Mouse (Mus musculus) testis, adult 2 months (tissue): Measurements from ENCODE around the gene Itgb5. TPM values are rescaled to one million over a fixed set of nuclear protein-coding genes. Genes with fewer than 3 reads are reported as not detected.
A peak's percentile ranks its signal among the peaks of the same experiment; 100 is the strongest.

Source experiments
- H3K27ac ChIP-seq: fragments of 200-500 bp; 2 replicates; pipeline ENCODE4 v1.5.1; 2012; ENCODE audit warnings: low read depth, low read length; ENCODE audit not compliant: control insufficient read depth, insufficient read depth
- H3K27me3 ChIP-seq: fragments of 200-500 bp; 2 replicates; pipeline ENCODE4 v1.6.1; 2012; ENCODE audit warnings: mild to moderate bottlenecking, low read length, moderate library complexity; ENCODE audit not compliant: control insufficient read depth, insufficient read depth
- H3K36me3 ChIP-seq: fragments of 200-500 bp; 2 replicates; pipeline ENCODE4 v1.6.1; 2012; ENCODE audit warnings: mild to moderate bottlenecking, low read length; ENCODE audit not compliant: control insufficient read depth, insufficient read depth
- H3K4me1 ChIP-seq: fragments of 200-500 bp; 2 replicates; pipeline ENCODE4 v1.6.1; 2012; ENCODE audit warnings: low read length; ENCODE audit not compliant: control insufficient read depth, insufficient read depth
- H3K4me3 ChIP-seq: fragments of 200-500 bp; 2 replicates; pipeline ENCODE4 v1.5.1; 2012; ENCODE audit warnings: low read depth, mild to moderate bottlenecking, low read length, moderate library complexity, mixed read lengths; ENCODE audit not compliant: control insufficient read depth
- CTCF ChIP-seq: fragments of 200-500 bp; IDR thresholded peaks from 2 replicates; pipeline ENCODE4 v1.5.1; 2012; ENCODE audit warnings: low read depth, mild to moderate bottlenecking, inconsistent platforms, low read length, moderate library complexity; ENCODE audit not compliant: control insufficient read depth, insufficient read depth, insufficient replicate concordance
- POLR2A ChIP-seq: fragments of 200-500 bp; IDR thresholded peaks from 2 replicates; pipeline ENCODE4 v1.6.1; 2012; ENCODE audit warnings: low read depth, mild to moderate bottlenecking, inconsistent platforms, low read length, moderate library complexity; ENCODE audit not compliant: control insufficient read depth
- polyA plus RNA-seq: library from polyadenylated mRNA; depleted of rRNA; stranded (reverse); fragments of >200 nt; gene quantifications from 2 replicates; pipeline ENCODE4 v1.2.3, GENCODE M21; 2012

Gene Itgb5
- polyA plus RNA-seq, 1 experiment, result 33.0 TPM

DNA sequence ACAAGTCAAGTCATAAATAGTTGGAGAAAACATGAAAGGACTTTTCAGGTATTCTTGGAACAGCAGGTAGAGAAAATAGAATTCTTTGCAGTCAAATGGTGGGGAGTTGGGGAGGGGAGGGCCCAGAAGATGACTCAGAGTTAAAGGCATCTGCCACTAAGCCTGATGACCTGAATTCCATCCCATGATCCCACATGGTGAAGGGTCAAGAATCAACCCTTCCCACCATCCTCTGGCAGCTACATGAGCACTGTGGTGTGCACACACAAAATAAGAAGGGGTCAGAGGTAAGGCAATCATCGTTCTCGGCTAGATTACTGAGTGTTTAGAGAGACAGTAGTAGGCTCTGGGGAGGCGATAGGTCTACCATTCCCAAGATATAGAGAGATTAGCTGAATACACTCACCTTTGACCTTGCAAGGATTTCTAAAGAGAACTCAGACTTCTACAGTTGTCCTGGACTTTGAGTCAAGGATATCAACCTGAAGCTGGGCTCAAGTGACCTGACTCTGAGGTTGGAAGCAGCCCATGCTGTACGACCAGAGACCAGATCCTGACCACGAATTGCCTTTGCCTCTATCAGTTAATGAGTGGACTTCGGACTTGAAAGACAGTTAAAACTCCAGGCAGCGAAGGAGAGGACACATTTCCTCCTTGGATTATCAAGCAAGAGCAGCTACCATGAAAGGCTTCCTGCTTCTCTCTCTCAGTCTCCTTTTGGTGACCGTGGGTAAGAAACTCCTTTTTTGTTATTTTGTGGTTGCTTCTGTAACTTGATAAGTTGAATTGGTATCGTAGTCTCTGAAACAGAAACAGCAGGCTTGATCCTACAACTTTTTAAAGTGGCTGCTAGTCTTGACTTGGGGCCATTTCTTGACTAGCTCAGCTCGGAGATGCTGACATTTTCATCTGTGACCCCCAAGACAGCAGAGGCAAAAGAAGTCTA is 35.3 kb upstream of the Itgb5 start, which contains the start of gene Muc13:
Muc13 (plus strand) TSS at position 192 of the 946 bp plus-strand sequence.
- Histone ChIP-seq H3K36me3 (no peaks in the 10 kb centered on the region), H3K27ac (no peak within 1 kb of the TSS)

DNA sequence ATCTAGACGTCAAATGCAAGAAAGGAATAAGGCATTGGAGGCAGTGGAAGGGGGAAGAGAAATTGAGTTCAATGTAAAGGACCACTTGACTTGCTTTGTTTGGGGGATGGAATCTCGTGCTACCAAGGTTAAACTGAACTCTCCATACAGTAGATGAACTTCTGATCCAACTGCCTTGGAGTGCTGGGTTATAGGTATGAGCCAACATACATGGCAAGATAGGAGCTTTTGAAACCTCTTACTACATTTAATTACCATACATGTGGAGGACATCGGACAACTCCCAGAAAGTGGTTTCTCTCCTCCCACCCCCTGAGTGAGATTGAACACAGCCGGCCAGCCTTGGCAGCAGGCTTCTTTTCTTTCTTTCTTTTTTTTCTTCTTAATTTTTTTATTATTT is 34.4 kb upstream of the Itgb5 start:
- Histone ChIP-seq H3K27ac (no peak overlapping the region), H3K36me3 (no peaks in the 10 kb centered on the region), H3K4me1 (no peaks in the 10 kb centered on the region), H3K27me3 (no peaks in the 10 kb centered on the region), H3K4me3 (no peak overlapping the region)
- TF ChIP-seq POLR2A, result no peak
- TF ChIP-seq CTCF, result no peak

More for the DNA sequence above, 35.3 kb upstream of the Itgb5 start, which contains the start of gene Muc13:
- no peak for TF ChIP-seq CTCF
- TF ChIP-seq POLR2A, result no peak
- Histone ChIP-seq H3K27me3 (no peaks in the 10 kb centered on the region), H3K4me1 (no peaks in the 10 kb centered on the region), H3K4me3 (no peak within 1 kb of the TSS)

DNA sequence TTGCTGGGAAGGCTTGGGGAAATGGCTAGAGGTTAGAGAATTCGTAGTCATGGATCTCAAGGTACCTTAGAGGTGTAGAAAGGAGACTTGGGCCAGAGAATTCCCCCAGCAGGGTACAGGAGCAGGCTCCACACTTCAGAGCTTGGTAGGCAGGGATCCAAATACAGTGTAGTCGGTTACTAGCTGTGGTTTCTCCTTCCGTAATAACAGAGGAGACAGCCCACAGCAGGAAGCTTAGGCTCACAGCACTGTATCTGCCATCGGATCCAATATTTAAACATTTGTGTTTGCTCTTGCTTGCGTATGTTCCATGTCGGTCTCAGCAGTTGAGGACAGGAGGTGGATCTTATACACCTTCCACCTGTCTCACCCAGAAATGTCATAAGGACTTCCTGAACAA is 33.6 kb upstream of the Itgb5 start:
- H3K36me3 ChIP-seq, result no peaks in the 10 kb centered on the region
- no peaks in the 10 kb centered on the region for H3K4me1 ChIP-seq
- no peak for TF ChIP-seq POLR2A
- TF ChIP-seq CTCF, result no peak
- no peaks in the 10 kb centered on the region for H3K27me3 ChIP-seq
- H3K4me3 ChIP-seq, result no peak overlapping the region
- no peak overlapping the region for H3K27ac ChIP-seq

DNA sequence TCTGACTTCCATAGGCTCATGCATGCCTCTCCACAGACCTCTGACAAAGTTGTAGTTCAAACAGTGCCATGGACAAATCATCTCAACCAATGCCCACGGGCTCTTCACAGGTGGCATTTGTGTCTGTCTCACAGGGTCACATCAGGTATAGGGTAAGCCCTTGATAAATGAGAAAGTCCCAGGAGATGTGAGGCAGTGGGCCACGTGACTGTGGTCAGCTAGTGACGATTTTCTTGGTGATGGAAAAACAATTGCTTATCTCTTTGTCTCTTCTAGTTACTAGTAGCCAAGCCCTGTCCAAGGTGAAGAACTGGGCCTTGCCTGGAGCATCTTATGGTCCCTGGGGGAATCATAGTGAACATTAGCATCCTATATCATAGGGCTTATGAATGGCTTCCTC is 32.7 kb upstream of the Itgb5 start:
- TF ChIP-seq CTCF (no peak), POLR2A (no peak)
- H3K27ac ChIP-seq, result no peak overlapping the region
- no peaks in the 10 kb centered on the region for H3K36me3 ChIP-seq
- no peaks in the 10 kb centered on the region for H3K4me1 ChIP-seq
- H3K4me3 ChIP-seq, result no peak overlapping the region
- H3K27me3 ChIP-seq, result no peaks in the 10 kb centered on the region

DNA sequence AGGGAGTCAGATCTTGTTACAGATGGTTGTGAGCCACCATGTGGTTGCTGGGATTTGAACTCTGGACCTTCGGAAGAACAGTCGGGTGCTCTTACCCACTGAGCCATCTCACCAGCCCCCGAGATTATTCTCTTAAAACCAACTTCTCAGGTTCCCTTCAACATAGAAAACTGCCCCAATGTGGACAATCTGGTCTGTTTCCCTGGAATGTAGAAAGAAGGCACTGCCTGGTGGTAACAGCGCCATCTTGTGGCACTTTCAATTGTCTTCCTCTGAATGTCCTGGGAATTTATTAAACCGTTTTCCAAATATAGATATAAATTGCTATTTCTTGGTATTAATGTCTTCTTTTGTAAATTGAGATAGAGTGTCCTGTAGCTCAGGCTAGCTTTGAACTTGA is 31.6 kb upstream of the Itgb5 start:
- Histone ChIP-seq H3K36me3 (no peaks in the 10 kb centered on the region), H3K4me1 (no peaks in the 10 kb centered on the region), H3K27me3 (no peaks in the 10 kb centered on the region), H3K27ac (no peak overlapping the region), H3K4me3 (no peak overlapping the region)
- TF ChIP-seq CTCF, result peak; percentile 27; the same call in 1 of the 2 replicates
- no peak for TF ChIP-seq POLR2A

DNA sequence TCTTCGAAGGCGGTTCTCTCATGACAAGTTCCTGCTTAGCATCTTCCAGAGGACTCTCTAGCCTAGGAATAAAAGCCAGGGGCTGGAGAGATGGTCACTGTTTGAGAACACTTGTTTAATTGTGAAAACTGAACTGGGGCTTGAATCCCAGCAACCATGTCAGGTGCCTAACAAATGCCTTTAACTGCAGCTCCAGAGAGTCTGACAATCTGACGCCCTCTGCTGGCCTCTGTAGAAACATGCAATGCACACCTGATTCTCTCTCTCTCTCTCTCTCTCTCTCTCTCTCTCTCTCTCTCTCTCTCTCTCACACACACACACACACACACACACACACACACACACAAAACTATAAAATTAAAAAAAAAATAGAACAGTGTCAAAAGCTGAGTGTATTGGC is 19.5 kb upstream of the Itgb5 start:
- Histone ChIP-seq H3K27me3 (no peaks in the 10 kb centered on the region), H3K36me3 (no peaks in the 10 kb centered on the region), H3K27ac (no peak overlapping the region), H3K4me1 (no peaks in the 10 kb centered on the region; the same call in 1 of the 2 replicates), H3K4me3 (no peak overlapping the region)
- no peak for TF ChIP-seq POLR2A
- no peak for TF ChIP-seq CTCF

DNA sequence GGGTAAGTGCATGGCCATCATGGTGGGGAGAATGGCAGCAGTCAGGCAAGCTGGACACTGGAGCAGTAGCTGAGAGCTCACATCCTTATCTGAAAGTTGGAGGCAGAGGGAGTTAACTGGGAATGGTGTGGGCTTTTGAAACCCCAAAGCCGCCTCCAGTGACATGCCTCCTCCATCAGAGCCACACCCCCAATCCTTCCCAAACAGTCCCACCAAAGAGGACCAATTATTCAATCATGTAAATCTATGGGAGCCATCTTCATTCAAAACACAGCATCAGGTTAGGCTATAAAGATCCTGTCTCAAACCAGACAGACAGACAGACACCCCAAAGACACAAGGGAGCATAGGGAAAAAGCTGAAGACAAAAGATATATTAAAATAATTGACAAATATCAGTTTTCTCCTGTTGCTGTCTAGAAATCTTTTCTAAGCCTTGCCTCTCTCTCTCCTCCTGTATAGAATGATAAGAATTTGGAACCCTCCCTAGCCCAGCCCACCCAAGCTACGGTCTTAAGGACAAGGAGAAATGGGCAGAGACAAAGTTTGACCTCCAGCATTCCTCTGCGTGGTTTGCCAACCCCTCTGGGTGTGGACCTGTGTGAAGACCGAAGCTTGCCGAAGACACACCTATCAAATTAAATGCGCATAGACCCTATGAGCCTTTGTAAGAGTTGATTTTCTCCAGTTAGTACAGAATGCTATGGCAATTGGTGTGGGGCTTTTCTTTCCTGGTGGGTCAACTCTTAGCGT is 10.9 kb upstream of the Itgb5 start:
- Histone ChIP-seq H3K36me3 (no peaks in the 10 kb centered on the region), H3K27ac (no peak overlapping the region), H3K27me3 (no peaks in the 10 kb centered on the region), H3K4me1 (no peaks in the 10 kb centered on the region), H3K4me3 (no peak overlapping the region)
- TF ChIP-seq POLR2A (no peak), CTCF (no peak)
